18 mouse cellular contexts compared by ENCODE assay signal in the genomic region with DNA sequence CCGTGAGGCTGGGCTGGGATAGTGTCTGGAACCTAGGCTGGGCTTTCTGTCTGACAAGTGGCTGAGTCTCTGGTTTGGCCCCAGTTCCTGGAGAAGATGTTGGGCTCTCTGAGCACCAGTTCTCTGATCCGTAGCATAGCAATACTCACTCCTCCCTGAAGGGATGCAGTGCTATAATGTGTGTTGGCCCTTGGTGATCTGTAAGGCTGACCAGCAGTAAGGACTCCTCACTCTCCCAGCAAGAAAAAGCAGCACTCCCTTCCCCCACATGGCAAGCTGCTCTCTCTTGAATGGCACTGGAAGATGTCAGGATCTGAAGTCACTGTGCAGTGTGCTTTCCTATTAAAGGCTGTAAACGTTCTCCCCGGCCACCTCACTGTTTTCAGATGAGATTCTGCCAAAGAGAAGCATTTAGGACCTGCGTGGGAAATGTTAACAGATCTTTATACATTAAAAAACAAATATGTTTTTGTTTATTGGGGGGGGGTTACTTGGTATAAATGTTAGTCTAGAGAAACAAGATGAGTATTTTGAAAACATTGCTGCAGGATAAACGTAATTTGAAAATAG.
DNase-seq lines count a peak whose midpoint lies in the region; ATAC-seq and TF ChIP-seq lines count a peak whose summit lies in the region.
"Had no signal": no experiment of that assay in that cellular context is flagged by ENCODE, and none has a peak within 500 bp of the region (broad histone marks: within the 10 kb centered on the region; RNA-seq: fewer than 3 reads in every experiment).

No protein-coding gene starts in this region.

- H3K9ac ChIP-seq in heart, embryonic 13.5 days = no peak overlapping the region
- no peak overlapping the region for H3K9ac ChIP-seq in kidney, postnatal 0 days (ENCODE audit: low read depth, low read length)
- H3K9ac ChIP-seq: hindbrain, embryonic 13.5 days; lung, embryonic 15.5 days had no signal

- intact Hi-C loops in heart, postnatal 36 days (cut with DNase I) = no loop called here

- H3K4me1 ChIP-seq in heart, embryonic 13.5 days = peaks cover 80% of the 10 kb centered on the region
- no peaks in the 10 kb centered on the region; the same call in 1 of the 2 replicates for H3K4me1 ChIP-seq in kidney, postnatal 0 days (replicated peaks; ENCODE audit: insufficient read depth, low read length)

- 0 out of 2 replicates have a peak, but pooled peaks cover 1% of the 10 kb centered on the region for H3K36me3 ChIP-seq in heart, embryonic 13.5 days
- no peaks in the 10 kb centered on the region for H3K36me3 ChIP-seq in kidney, postnatal 0 days (ENCODE audit: insufficient read depth, low read length)
- H3K36me3 ChIP-seq: hindbrain, embryonic 13.5 days; lung, embryonic 15.5 days had no signal

- no peak for ATAC-seq in heart, embryonic 13.5 days (ENCODE audit: extremely low read depth, insufficient number of reproducible peaks, low FRiP score, low TSS enrichment)
- ATAC-seq in kidney, postnatal 0 days (replicated peaks; ENCODE audit: low FRiP score, low read depth) = no peak
- ATAC-seq: forebrain, embryonic 14.5 days had no signal

- H3K4me2 ChIP-seq in heart, embryonic 13.5 days = 0 out of 2 replicates have a peak overlapping the region, but pooled peaks have one; percentile 64
- no peak overlapping the region for H3K4me2 ChIP-seq in kidney, postnatal 0 days (ENCODE audit: low read length)
- H3K4me2 ChIP-seq: hindbrain, embryonic 13.5 days; liver, embryonic 11.5 days; lung, embryonic 15.5 days had no signal

- no peaks in the 10 kb centered on the region for H3K27me3 ChIP-seq in heart, embryonic 13.5 days (replicated peaks)
- H3K27me3 ChIP-seq in kidney, postnatal 0 days (ENCODE audit: insufficient read depth, low read length) = no peaks in the 10 kb centered on the region
- H3K27me3 ChIP-seq: hindbrain, embryonic 13.5 days; lung, embryonic 15.5 days had no signal

- TF ChIP-seq CTCF in kidney, postnatal 0 days (IDR thresholded peaks at IDR 0.05; ENCODE audit: low read depth) = no peak

- WGBS in heart, embryonic 13.5 days = 59% methylated on average over 6 of the region's 6 CpGs
- WGBS in kidney, postnatal 0 days = 53% methylated on average over 6 of the region's 6 CpGs

- H3K4me3 ChIP-seq in heart, embryonic 13.5 days = no peak overlapping the region
- no peak overlapping the region for H3K4me3 ChIP-seq in kidney, postnatal 0 days (replicated peaks; ENCODE audit: low read depth, low read length)
- H3K4me3 ChIP-seq: hindbrain, embryonic 13.5 days; lung, embryonic 15.5 days had no signal

- no peaks in the 10 kb centered on the region for H3K9me3 ChIP-seq in heart, embryonic 13.5 days
- no peaks in the 10 kb centered on the region for H3K9me3 ChIP-seq in kidney, postnatal 0 days (replicated peaks; ENCODE audit: low read length)
- H3K9me3 ChIP-seq: hindbrain, embryonic 13.5 days; lung, embryonic 15.5 days had no signal

- peak; percentile 47 to 48 for DNase-seq in cerebellum, postnatal 10 days
- no peak for DNase-seq in cerebellum, adult 11-12 months
- DNase-seq in heart, postnatal 36 days = no peak
- peak; percentile 35 for DNase-seq in kidney, postnatal 0 days (ENCODE audit: low spot score)
- DNase-seq in kidney, adult 8-10 months = no peak
- peak; percentile 30 for DNase-seq in testis, postnatal 10 days (ENCODE audit: low spot score)
- DNase-seq in testis, postnatal 14 days (ENCODE audit: low spot score) = no peak
- DNase-seq: cerebellum, adult 9-10 months; gastrocnemius, postnatal 10 days; kidney, adult 9 months; layer of hippocampus, adult 9-11 months; right cerebral cortex, adult 18-20 months; thymus, postnatal 4 days had no signal

- peak overlapping the region; percentile 70 for H3K27ac ChIP-seq in heart, embryonic 13.5 days (replicated peaks)
- no peak overlapping the region for H3K27ac ChIP-seq in kidney, postnatal 0 days
- H3K27ac ChIP-seq: hindbrain, embryonic 13.5 days; lung, embryonic 15.5 days had no signal

Comparison
In these comparisons a context has a peak if more than half of its experiments do, and no peak if none do; other contexts are left out.
1. DNase-seq: peak in cerebellum, postnatal 10 days (2 of 2), kidney, postnatal 0 days (single experiment) and testis, postnatal 10 days (single experiment); none in cerebellum, adult 11-12 months (single experiment), heart, postnatal 36 days (0 of 2), kidney, adult 8-10 months (0 of 2) and testis, postnatal 14 days (single experiment).